Mouse (Mus musculus): ENCODE results near the gene Serpinb6d.

Serpinb6d gene

GRCm38 (mm10) chr13:33661105-33661504, at the start of gene Serpinb6d:
TSS of gene Serpinb6d (plus strand) at chr13:33661405.
- no peak for DNase-seq (ENCODE audit: extremely low spot score, low spot score)

- no peak for DNase-seq (ENCODE audit: extremely low spot score, low spot score)
These were observed 38.3 kb upstream of the Serpinb6d start for GRCm38 (mm10) chr13:33622921-33623320.

- DNase-seq (ENCODE audit: extremely low spot score, low spot score) = no peak
These were observed 18.7 kb upstream of the Serpinb6d start for GRCm38 (mm10) chr13:33642540-33642939.

DNA sequence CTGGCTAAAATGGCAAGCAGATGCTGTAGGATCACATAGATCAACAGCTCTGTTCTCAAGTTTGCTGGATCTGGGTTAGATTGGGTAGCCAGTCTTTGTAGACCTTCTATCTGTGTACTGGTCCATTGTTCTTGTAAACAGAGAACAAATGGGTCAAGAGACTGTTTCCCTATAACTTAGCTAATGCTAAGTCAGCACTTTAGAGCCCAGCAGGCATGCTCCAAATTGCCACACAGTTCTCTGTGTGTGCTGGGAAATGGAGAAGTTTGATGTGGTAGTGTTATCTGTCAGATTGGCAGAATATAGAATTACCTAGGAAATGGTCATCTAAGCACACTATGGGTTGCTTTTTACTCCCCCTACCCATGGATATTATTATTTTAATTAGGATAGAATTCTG, 1.3 kb downstream of the Serpinb6d start:
- no peak for DNase-seq (ENCODE audit: extremely low spot score, low spot score)

DNA sequence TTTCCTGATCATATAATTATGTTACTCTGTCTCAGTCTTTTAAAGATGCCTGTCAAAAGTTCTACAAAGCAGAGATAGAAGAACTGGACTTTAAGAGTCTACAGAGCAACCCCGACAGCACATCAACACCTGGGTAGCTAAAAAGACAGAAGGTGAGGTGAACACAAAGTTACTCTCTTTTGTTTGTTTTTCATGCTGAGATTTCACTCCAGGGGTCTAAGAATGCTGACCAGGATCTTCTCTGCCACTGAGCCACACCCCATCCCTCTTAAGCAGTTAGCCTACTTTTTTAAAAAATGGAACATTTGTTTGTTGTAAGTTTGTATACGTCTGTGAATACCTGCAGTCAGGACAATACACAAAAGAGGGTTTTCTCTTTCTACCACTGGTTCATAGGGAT, 59.1 kb downstream of the Serpinb6d start:
- DNase-seq (ENCODE audit: extremely low spot score, low spot score) = no peak

Measured in neural tube, embryonic 10.5 days (tissue).